Mouse (Mus musculus): ENCODE data around the gene Tcp11l2.

Tcp11l2 gene

DNA sequence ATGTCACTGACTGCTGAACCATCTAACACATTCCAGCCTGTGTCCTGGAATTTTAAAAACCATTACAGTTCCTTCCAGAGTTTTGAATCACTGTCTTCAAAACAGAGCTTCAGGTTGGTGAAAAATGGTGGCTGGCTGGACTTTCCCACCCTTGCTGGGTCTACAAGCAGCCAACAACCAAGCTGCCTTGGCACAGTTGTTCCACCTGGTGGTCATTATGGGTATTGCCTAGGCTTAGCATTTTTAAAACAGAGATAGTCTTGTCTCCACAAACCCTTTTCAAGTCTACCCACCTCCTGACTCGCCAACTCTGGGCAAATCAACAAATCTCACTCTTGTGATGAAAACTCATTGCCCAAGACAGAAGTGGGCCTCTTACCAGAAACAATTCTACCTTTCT lies 17.9 kb upstream of the Tcp11l2 start:
- no peak for DNase-seq

DNA sequence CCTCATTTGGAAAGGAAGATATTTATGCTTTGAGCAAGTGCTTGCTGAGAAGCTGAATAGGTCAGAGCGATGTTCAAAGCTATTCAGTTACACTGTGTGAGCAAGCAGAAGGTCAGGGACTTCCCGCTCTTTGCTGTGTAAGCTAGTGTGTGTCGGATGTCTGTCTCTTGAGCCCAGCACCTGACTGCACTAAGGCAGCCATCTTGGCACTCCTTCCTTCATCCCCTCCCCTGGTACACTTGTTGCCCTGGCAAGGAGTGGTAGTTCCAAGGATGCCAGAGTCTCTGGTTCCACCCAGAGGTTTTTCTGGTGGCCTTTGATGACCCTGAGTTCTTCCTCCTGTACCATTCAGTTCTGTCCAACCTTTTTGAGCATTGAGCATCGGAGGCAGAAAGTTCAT lies 16.4 kb upstream of the Tcp11l2 start:
- no peak for DNase-seq

DNA sequence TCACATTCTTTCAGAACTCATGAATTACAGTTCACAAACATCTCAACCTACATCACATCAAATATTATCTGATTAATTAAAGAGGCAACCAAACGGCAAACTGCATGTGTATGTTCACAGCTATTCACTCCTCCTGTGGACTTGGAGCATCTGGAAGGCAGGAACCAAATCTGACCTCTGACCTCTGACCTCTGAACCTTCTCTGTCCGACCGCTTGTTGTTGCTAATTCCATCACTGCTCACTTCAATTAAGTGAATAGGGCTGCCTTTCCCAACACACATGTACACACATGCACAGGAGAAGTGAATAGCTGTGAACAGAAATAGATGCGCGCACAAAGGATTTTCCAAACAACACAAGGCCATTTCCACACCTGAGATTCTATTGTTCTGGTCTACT lies 14.3 kb upstream of the Tcp11l2 start:
- peak; percentile 40 for DNase-seq

DNA sequence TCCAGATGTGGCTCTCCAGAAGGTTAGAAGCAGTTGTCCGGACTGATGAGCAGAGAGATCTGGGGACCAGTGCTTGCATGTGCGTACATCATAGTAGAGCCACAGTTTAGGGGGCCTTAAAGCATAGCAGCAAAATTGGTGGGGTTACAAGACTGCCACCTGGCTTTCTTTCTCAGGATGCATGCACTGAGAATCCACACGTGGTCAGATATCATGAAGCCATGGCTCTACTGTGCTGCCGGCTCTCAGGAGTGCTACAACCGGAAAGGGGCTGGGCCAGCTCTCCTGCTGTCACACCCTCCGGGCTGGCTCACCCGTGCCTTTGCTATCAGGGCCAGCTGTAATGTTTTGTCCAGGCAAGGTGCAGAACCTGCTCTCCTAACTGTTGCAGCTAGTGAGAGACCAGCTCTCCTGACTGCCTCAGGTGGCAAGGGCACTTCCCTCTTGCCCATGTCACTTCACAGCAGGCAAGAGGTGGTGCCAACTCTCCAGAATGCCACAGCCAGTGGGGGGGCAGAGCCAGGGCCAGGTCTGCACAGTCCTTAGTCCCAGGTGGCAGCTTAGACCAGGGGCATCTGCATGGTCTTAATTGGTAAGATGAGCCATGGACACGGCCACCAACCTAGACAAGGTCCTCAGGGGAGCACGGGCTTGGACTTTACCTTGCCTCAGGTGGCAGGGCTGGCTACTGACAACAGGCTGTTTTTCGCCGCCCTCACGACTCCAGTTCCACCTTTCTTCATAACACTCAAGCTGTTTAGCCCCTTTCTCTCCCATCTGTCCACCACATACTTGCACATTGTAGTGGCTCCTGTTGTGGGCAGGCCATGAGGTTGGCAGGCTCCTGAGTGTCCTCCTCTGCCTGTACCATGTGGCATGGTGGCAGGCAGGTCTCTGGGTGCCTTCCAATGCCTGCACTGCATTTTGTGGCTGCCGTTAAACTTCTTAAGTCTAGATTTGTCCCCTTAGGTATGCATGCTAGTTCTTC lies 13.6 kb upstream of the Tcp11l2 start:
- DNase-seq = peak; percentile 91

DNA sequence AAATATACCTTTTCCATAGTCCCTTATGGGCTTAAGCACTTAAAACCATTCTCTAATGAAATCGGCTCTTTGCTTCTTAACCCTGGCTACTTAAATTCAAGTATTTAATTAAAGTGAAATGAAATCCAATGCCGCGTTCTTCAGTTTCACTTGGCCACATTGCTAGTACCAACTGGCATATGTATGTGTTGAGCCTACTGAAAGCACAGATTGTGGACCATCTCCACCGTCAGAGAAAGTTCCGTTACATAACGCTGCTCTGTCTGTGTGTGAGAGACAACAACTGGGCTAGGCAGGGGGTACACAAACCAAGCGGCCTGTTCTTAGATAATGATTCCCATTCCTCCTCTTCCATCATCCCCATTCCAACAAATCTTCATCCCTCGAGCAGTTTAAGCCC lies 12.0 kb upstream of the Tcp11l2 start:
- no peak for DNase-seq

DNA sequence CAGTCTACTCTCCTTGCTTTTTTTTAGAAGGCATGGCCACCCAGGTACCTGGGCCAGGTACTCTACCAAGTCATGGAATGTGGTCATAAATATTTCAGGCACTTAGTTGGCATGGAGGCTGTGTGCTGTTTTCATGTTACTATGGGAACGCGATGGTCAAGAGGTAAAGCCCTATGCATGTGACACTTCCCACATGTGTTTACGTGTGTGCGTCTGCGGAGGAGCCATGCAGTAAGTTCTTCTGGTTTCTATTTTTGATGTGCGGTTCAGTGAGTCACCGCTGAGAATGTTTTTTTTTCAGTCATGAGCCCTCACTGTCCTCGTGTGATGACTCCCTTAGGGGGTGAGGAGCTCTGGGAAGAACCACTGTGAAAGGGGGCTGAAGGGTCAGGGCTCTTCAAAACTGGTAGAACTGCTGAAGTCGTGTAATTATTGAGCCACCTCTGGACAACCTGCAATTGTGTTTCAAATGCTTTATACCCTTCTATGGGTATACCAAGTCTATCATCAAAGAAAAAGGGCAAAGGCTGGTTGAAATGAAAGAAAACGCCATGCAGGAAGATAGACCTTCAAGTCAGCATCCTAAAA lies 5.3 kb upstream of the Tcp11l2 start:
- DNase-seq = no peak

DNA sequence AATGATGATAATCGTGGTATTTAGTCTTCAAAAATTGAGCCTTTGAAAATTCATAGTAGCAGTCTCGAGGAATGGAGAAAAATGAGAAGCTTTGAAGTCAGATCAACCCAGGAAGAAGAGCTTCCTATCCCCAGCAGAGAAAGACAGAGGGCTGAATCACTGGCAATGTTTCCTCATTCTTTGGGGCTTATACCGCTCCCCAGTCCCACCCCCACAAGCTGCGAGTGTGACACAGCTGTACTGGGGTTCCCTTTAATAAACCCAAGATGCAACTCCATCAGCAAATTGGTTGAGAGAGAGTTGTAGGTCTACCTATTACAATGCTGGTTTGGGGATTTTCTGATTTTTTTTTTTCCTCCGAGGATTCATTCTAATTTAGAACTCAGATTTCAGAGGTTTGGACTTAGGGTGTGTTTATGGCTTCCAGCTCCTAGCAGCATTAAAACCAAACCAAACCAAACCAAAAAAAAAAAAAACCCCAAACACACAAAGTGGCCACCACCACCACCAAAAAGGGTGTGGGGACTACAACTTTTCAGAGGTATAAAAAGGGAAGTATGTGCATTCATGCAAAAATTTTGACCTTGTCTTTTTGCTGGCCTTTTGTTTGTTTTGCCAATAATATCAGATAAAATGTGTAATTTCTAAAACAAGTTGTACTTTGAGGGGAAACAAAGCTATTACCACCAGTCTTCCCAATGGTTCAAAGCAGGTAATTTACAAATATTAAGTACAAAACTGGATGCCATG lies 2.6 kb upstream of the Tcp11l2 start:
- no peak for DNase-seq

DNA sequence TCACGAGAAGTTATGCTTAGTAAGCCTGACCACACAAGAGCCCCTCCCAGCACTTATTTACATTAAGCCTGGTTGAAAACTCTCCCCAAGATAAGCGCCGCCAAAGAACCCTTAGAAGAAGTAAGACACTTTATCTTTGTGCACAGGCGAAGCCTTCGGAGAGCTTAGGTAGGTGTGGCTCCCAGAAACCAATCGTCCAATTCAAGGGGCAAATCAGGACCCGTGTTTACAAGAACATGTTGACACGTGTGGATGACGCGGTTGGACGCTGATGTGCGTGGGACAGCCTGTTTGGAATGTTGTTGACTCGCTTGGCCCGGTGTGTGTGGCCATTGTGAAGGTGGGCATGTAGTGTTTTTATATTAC lies 414 bp upstream of the Tcp11l2 start:
- DNase-seq = no peak

DNA sequence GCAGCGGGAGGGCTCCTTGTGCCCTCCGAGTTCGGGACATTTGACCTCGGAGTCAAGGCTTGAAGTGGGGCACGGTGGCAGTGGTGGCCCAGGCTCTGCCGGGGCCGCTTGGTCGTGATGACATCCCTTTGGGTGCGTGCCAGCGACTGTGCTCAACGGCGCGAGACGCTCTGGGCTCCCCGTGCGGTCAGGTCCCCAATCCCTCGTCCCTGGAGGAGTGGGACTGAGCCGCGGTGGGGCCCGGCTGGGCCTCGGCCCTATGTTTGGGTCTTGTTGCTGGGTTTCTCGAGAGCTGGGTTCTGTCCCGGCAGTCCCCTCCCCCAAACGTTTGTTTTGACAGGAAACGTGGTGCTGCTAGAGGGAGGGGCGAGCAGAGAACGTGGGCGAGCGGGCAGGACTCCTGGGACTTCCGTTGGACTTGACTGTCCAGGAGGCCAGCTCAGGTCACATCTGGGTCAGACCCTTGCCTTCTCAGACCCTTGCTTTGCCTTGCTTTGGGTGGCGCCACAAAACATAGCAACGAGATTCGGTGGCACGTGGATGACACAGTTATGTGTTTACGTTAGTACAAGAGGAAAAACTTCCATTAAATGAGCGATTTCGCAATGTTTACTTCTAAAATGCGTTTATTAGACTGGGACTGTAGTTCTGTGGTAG lies 773 bp downstream of the Tcp11l2 start:
- peak; percentile 90 for DNase-seq

DNA sequence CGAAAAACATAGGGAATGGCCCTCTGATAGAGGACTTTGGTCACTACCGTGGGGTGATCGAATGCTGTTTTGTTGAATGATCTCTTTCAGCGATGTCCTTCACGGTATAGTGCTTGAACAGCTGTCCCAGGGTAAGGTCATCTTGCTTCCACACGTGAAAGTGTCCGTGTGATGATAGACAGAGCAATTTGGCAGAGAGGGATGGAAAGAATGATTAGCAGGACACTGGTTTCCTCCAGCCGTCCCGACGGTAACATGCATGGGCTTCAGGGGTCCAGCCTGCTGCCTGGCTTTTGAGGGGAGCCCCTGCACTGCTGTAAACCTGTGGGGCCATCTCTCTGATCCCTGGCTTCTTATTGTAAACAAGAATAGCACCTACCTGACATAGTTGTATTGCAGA lies 2.3 kb downstream of the Tcp11l2 start:
- DNase-seq = no peak

DNA sequence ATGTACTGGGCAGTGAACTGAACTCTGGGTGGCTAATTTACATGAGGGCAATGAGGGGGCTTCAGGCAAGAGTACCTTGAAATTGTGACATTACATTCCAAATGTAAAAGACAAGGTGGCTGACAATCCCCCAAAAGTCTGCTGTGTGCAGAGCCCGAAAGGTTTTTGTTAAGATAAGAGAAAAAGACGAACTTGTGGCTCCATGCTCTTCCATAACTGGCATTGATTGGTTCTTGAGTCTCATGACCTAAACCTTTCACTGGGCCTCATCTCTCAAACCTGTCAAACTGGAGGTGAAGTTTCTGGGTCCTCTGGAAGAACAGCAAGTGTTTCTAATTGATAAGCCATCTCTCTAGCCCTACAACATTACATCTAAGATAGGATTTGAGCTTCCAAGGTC lies 3.1 kb downstream of the Tcp11l2 start:
- DNase-seq = no peak

DNA sequence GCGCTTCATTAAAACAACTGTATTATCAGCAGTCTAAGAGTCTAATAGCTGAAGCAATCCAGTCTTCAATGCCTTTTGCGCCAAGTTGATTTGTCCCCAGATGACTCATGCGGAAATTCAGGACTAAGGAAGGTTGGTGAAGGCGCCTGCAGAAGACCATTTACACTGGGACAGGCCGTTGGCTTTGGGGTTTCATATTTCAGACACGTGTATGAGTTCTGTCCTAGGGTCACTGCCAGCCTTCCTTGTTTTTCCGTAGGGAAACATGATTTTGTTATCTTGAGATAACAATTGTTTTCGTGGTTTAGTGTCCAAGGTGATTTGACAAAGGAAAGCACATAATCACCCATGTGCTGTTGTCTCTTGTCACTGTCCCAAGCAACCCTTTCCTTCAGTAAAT lies 4.8 kb downstream of the Tcp11l2 start:
- no peak for DNase-seq

DNA sequence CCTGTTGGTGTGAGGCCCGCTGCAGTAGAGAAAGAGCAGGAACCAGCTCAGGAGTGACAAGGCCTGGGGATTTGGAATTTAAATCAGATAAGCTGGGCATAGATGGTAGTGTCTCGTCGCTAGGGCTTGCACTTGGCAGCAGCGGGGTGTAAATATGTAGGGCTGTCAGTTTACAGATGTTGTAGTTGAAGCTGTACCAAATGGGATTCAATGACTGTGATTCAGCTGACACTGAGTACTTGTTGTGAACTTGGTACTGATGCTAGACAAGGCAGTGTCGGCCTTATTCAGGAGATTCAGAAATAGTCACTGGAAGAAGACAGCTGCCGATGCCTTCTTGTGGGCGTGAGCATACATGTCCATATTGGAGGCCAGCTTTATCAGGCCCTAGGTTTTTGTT lies 5.8 kb downstream of the Tcp11l2 start:
- DNase-seq = no peak

DNA sequence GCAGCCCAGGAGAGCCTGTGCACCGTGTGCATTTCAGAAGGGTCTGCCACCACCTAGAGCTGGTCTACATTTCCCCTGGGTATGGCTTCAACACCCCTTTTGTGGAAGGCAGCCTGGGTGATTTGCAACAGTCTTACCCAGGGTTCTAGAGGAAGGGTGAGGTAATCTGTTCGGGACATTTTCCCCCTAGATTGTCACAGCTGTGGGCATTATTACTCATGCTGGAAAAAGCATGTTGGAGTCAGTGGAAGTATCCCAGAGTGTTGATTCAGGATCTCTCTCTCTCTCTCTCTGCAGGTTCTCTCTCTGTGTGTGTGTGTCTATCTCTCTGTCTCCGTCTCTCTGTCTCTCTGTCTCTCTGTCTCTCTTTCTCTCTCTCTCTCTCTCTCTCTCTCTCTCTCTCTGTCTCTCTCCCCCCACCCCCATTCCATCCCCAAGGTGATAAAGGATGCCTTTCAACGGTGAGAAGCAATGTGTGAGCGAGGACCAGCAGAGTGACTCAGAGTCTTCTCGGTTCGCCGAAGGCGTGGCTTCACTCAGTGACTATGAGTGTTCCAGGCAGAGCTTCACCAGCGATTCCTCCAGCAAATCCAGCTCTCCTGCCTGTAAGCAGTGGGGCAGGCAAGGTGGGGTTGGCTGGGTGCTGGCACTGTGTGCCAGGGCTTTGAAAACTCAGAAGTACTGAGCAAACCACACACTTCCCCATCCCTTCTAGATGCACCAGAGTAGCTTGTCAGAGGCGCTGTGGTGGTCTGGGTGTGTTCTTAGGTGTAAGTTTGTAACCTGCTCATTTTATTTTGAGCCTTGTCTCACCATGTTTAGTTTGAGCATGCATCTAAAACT lies 8.2 kb downstream of the Tcp11l2 start:
- DNase-seq = no peak

DNA sequence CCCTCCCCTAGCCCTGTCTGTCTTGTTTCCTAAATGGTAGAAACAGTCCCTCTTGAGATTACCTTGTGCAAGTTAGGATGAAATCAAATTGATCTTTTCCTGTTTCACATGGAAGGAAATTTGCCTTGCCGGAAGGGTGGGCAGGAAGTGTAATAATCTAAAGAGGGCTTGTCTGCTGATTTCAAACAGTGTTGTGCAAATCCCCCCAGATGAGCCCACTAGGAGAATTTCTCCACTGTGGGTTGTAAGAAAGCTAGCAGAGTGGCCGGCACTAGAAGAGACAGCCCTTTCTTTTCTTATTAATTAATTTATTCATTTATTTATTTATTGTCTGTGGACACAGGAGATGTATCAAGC lies 8.8 kb downstream of the Tcp11l2 start:
- no peak for DNase-seq

DNA sequence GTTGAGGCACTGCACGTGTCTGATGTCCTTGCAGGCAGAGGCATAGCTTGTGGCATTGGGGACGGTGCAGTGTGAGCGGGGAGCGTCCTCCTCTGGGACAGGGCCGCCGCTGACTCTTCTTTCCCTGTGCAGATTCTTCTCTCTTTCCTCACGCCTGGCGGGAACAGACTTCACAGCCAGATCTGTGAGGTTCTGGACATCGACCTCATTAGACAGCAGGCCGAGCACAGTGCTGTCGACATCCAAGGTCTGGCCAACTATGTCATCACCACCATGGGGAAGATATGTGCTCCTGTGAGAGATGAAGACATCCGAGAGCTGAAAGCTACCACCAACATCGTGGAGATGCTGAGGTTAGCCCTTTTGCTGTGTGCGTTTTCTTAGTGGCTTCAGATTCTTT lies 14.5 kb downstream of the Tcp11l2 start:
- no peak for DNase-seq

DNA sequence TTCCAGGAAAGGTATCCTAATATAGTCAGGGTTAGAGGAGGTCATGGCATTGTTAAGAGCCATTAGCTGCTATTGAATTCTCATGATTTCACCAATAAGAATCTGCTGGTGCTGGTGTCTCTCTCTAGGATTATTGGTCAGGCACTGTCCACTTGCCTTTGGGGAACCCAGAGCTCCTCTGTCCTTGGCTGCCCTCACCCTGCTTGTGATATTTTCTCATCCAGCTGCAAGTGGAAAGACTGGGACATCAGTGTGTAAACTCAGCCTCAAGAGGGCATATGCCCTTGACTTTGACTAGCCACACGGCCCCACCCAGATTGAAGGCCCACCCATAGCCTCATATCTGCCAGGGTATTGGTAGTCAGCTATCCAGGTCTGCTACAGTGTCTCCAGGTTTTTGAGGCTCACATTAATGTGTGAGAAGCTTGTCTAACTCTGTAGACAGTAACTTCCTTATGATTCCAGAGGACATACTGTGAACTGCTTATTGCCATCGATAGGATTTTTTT lies 15.3 kb downstream of the Tcp11l2 start:
- DNase-seq = no peak

DNA sequence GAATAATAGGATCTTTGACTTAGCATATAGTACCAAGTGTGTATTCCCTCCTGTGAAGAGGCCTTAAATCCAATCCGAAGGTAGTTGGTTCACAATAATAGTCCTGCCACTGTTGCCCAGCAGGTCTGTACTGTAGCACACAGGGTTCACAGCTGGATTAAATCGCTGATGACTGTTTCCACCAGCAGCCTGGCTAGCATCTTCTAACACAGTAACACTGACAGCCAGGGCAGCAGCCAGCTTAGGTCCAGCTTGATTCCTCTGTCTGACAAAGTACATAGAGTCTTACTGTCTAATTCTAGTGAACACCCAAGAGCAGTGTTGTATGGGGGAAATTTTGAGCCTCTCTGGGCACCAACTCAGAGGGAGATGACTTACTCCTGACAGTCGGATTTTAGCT lies 16.3 kb downstream of the Tcp11l2 start:
- DNase-seq = no peak

DNA sequence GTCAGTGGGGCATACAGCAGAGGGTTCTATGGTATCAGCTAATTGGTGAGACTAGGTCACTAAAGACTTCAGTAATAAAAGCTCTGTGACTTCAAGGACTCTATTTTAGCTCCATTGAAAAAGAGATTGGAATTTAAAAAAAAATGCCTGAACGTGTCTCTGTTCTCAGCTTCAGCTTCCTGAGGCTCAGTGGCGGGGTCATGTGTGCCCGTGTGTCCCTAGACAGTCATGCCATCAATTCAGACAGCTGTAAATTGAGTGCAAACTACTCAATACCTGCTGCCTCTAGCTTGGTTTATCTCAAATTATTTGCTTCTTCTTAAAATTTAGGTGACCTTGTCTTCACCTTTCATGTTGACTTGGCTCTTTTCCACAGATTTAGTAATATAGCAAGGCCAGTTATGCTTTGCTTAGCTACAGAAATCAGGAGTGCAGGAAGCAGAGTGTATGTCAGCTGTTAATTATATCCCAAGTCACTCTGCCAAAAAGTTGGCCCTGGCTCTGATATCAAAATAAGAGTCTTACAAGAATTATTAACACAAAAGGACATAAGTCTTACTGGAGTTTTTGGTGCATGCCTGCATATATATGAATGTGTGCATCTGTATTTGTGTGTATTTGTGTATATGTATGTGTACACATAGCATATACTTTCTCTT lies 20.8 kb downstream of the Tcp11l2 start:
- no peak for DNase-seq

DNA sequence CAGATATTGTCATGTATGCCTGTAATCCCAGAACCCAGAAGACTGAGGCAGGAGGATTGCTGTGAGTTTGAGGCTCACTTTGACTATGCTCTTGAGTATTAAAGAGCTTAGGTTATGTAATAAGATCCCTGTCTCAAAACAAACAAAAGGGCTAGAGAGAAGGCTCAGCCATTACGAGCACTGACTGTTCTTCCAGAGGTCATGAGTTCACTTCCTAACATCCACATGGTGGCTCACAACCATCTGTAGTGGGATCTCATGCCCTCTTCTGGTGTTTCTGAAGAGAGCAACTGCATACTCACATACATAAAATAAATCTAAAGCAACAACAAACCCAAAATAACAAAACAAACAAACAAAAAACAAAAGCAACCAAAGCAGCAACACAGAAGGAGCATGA lies 21.7 kb downstream of the Tcp11l2 start:
- no peak for DNase-seq

DNA sequence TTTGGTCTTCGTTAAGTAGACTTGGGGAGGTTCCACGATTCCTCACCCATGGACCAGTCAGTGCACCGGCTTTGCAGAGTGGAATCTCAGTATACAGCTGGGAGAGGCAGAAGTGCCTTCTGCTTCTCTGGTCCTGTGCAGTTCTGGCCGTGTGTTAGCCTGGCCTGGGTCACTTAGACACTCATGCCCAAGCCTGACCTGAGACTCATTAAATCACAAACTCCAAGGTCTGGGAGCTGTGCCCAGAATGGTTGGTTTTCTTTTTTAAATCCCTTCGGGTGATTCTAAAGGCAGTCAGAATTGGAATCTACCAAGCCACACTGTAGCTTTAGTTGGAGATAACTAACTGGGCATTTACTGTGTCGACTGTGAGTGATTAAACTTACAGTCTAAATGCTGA lies 23.7 kb downstream of the Tcp11l2 start:
- no peak for DNase-seq

DNA sequence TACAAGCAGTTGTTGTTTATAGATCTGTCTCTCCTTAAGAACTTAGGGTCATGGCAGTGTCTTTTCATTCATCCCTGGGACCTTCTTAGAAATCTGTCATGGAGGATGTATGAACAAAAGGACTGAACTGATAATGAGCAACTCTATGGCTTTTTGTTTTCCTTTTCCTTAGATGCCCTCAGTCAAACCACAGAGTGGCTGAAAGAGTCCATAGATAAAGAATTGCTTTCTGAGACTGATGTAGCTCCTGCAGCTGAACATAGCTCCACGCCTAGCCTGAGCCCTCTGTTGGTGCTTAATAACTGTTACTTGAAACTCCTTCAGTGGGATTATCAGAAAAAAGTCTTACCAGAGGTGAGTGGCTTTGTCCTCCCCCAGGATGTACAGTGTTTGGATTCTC lies 27.9 kb downstream of the Tcp11l2 start:
- DNase-seq = no peak

Measured in cerebellum, adult 11-12 months (tissue).